Mouse (Mus musculus): ENCODE data around the gene Rbm38. TPM values are rescaled to one million over a fixed set of nuclear protein-coding genes. Genes with fewer than 3 reads are reported as not detected.

Gene Rbm38
- polyA plus RNA-seq, 1 experiment from 2014 or later, result 146 TPM

- no peaks in the 10 kb centered on the region for H3K27me3 ChIP-seq (ENCODE audit: control insufficient read depth, insufficient read depth, low read length)
- no peak overlapping the region for H3K9ac ChIP-seq (ENCODE audit: low read length)
Measured at GRCm38 (mm10) chr2:172979666-172980345, 40.5 kb upstream of the Rbm38 start.

DNA sequence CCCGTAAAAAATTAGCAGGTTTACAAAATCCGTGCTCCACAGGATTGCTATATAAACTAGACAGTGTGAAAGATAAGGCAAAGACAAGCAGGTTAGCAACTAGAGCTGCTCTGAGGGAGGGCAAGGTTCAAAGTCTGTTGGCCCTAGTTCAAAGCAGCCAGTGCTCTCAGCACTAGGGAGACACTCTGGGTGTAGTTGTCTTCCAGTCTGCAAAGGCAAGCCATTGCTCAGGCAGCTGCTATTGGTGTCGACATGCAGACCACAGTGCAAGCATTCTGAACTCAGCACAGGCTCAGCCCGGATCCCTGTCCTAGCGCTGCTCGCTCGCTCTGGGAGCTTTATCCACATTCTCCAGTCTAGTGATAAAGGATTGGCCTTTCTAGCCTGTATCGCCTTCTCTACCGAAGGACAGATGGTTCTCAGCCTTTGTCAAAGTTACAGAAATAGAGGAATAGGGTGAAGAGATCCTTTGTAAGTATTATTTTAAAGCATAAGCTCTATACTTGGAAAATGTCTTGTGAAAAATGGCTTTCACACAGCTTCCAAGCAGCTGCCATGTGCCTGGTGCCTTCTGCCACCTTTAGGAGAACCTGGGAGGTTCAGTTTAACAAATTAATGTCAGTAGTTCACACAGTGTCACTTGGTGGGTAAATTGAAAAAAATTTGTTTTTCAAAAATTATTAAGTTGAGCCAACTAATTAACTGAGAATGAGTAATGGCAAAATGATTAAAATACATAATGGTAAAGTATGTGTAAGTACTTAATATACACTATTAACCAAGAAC is 37.3 kb upstream of the Rbm38 start:
- no peaks in the 10 kb centered on the region for H3K36me3 ChIP-seq (ENCODE audit: control insufficient read depth, insufficient read depth)
- ATAC-seq (replicated peaks; ENCODE audit: extremely low read depth, insufficient read depth, low FRiP score), result peak; percentile 43; the same call in 1 of the 2 replicates
- no peak overlapping the region; the same call in 1 of the 2 replicates for H3K4me2 ChIP-seq (ENCODE audit: low read depth, low read length)
- H3K27ac ChIP-seq (ENCODE audit: low read length), result no peak overlapping the region
- H3K4me3 ChIP-seq (ENCODE audit: low read length), result no peak overlapping the region
- no peaks in the 10 kb centered on the region for H3K27me3 ChIP-seq (ENCODE audit: control insufficient read depth, insufficient read depth, low read length)
- H3K9ac ChIP-seq (ENCODE audit: low read length), result no peak overlapping the region
- peaks cover 4% of the 10 kb centered on the region for H3K4me1 ChIP-seq (ENCODE audit: control insufficient read depth, insufficient read depth, low read length)
- no peaks in the 10 kb centered on the region for H3K9me3 ChIP-seq (replicated peaks; ENCODE audit: control insufficient read depth, low read length)
- WGBS, result 28% methylated on average over 9 of the region's 9 CpGs

More at GRCm38 (mm10) chr2:172979666-172980345, 40.5 kb upstream of the Rbm38 start:
- H3K9me3 ChIP-seq (replicated peaks; ENCODE audit: control insufficient read depth, low read length), result no peaks in the 10 kb centered on the region
- H3K4me2 ChIP-seq (ENCODE audit: low read depth, low read length), result no peak overlapping the region
- ATAC-seq (replicated peaks; ENCODE audit: extremely low read depth, insufficient read depth, low FRiP score), result no peak
- peaks cover 18% of the 10 kb centered on the region for H3K4me1 ChIP-seq (ENCODE audit: control insufficient read depth, insufficient read depth, low read length)
- 90% methylated on average over 40 of the region's 43 CpGs for WGBS
- no peaks in the 10 kb centered on the region for H3K36me3 ChIP-seq (ENCODE audit: control insufficient read depth, insufficient read depth)
- H3K4me3 ChIP-seq (ENCODE audit: low read length), result no peak overlapping the region
- no peak overlapping the region for H3K27ac ChIP-seq (ENCODE audit: low read length)

GRCm38 (mm10) chr2:172990161-172990560 is 30.1 kb upstream of the Rbm38 start:
- Histone ChIP-seq H3K27me3 (ENCODE audit: control insufficient read depth, insufficient read depth, low read length) (no peaks in the 10 kb centered on the region), H3K4me3 (ENCODE audit: low read length) (no peak overlapping the region), H3K4me2 (ENCODE audit: low read depth, low read length) (no peak overlapping the region), H3K27ac (ENCODE audit: low read length) (no peak overlapping the region), H3K4me1 (ENCODE audit: control insufficient read depth, insufficient read depth, low read length) (no peaks in the 10 kb centered on the region), H3K9ac (ENCODE audit: low read length) (no peak overlapping the region), H3K36me3 (ENCODE audit: control insufficient read depth, insufficient read depth) (no peaks in the 10 kb centered on the region), H3K9me3 (replicated peaks; ENCODE audit: control insufficient read depth, low read length) (no peaks in the 10 kb centered on the region)
- WGBS, result 64% methylated on average over 6 of the region's 6 CpGs
- ATAC-seq (replicated peaks; ENCODE audit: extremely low read depth, insufficient read depth, low FRiP score), result no peak

GRCm38 (mm10) chr2:172996207-172996606 is 24.1 kb upstream of the Rbm38 start:
- Histone ChIP-seq H3K27ac (ENCODE audit: low read length) (no peak overlapping the region), H3K9ac (ENCODE audit: low read length) (no peak overlapping the region), H3K4me2 (ENCODE audit: low read depth, low read length) (no peak overlapping the region), H3K4me1 (ENCODE audit: control insufficient read depth, insufficient read depth, low read length) (peaks cover 6% of the 10 kb centered on the region), H3K4me3 (ENCODE audit: low read length) (no peak overlapping the region), H3K9me3 (replicated peaks; ENCODE audit: control insufficient read depth, low read length) (no peaks in the 10 kb centered on the region), H3K36me3 (ENCODE audit: control insufficient read depth, insufficient read depth) (no peaks in the 10 kb centered on the region), H3K27me3 (ENCODE audit: control insufficient read depth, insufficient read depth, low read length) (no peaks in the 10 kb centered on the region)
- 13% methylated on average over 4 of the region's 4 CpGs for WGBS
- no peak for ATAC-seq (replicated peaks; ENCODE audit: extremely low read depth, insufficient read depth, low FRiP score)

- 61% methylated on average over 11 of the region's 11 CpGs for WGBS
- no peak overlapping the region for H3K4me3 ChIP-seq (ENCODE audit: low read length)
- no peak overlapping the region for H3K4me2 ChIP-seq (ENCODE audit: low read depth, low read length)
- H3K9me3 ChIP-seq (replicated peaks; ENCODE audit: control insufficient read depth, low read length), result no peaks in the 10 kb centered on the region
- peaks cover 12% of the 10 kb centered on the region for H3K4me1 ChIP-seq (ENCODE audit: control insufficient read depth, insufficient read depth, low read length)
- no peaks in the 10 kb centered on the region for H3K27me3 ChIP-seq (ENCODE audit: control insufficient read depth, insufficient read depth, low read length)
- no peak overlapping the region for H3K27ac ChIP-seq (ENCODE audit: low read length)
- no peak overlapping the region for H3K9ac ChIP-seq (ENCODE audit: low read length)
- no peak for ATAC-seq (replicated peaks; ENCODE audit: extremely low read depth, insufficient read depth, low FRiP score)
- H3K36me3 ChIP-seq (ENCODE audit: control insufficient read depth, insufficient read depth), result no peaks in the 10 kb centered on the region
Measured at GRCm38 (mm10) chr2:172997748-172998147, 22.6 kb upstream of the Rbm38 start.

DNA sequence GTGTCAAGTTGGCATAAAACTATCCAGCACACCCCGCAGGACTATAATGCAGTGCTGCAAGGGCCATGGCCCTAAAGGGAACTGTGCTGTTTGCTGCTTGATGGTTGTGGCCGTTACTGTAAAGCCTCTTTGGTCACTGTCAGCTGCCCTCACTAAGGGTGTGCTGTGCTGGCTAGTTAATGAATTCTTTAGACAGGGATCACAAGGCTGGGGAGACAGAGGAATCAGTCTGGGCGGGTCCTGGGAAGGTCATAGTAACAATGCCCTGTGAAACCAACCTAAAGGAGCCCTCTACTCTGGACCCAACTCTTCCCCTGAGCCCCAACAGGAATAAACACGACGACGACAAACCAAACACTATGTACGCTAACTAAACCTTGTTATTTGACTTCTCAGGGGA is 21.8 kb upstream of the Rbm38 start:
- no peak for ATAC-seq (replicated peaks; ENCODE audit: extremely low read depth, insufficient read depth, low FRiP score)
- H3K9me3 ChIP-seq (replicated peaks; ENCODE audit: control insufficient read depth, low read length), result no peaks in the 10 kb centered on the region
- H3K9ac ChIP-seq (ENCODE audit: low read length), result no peak overlapping the region
- no peak overlapping the region for H3K27ac ChIP-seq (ENCODE audit: low read length)
- 70% methylated on average over 7 of the region's 7 CpGs for WGBS
- H3K27me3 ChIP-seq (ENCODE audit: control insufficient read depth, insufficient read depth, low read length), result no peaks in the 10 kb centered on the region
- peaks cover 12% of the 10 kb centered on the region for H3K4me1 ChIP-seq (ENCODE audit: control insufficient read depth, insufficient read depth, low read length)
- peaks cover 6% of the 10 kb centered on the region for H3K36me3 ChIP-seq (ENCODE audit: control insufficient read depth, insufficient read depth)
- H3K4me2 ChIP-seq (ENCODE audit: low read depth, low read length), result no peak overlapping the region
- no peak overlapping the region for H3K4me3 ChIP-seq (ENCODE audit: low read length)

GRCm38 (mm10) chr2:172999630-173000284 is 20.5 kb upstream of the Rbm38 start, which contains the start of gene Rae1:
Gene Rae1 (plus strand): TSS chr2:173000117.
- peak; percentile 94 for ATAC-seq (replicated peaks; ENCODE audit: extremely low read depth, insufficient read depth, low FRiP score)
- H3K4me1 ChIP-seq (ENCODE audit: control insufficient read depth, insufficient read depth, low read length), result peaks cover 12% of the 10 kb centered on the region
- H3K27me3 ChIP-seq (ENCODE audit: control insufficient read depth, insufficient read depth, low read length), result no peaks in the 10 kb centered on the region
- H3K9ac ChIP-seq (ENCODE audit: low read length), result peak within 1 kb of the TSS; percentile 93
- H3K4me3 ChIP-seq (ENCODE audit: low read length), result peak within 1 kb of the TSS; percentile 96
- peak within 1 kb of the TSS; percentile 88 for H3K4me2 ChIP-seq (ENCODE audit: low read depth, low read length)
- H3K36me3 ChIP-seq (ENCODE audit: control insufficient read depth, insufficient read depth), result peaks cover 17% of the 10 kb centered on the region
- H3K27ac ChIP-seq (ENCODE audit: low read length), result peak within 1 kb of the TSS; percentile 85
- under 1% methylated on average over 45 of the region's 45 CpGs for WGBS
- H3K9me3 ChIP-seq (replicated peaks; ENCODE audit: control insufficient read depth, low read length), result no peaks in the 10 kb centered on the region

- Histone ChIP-seq H3K9ac (ENCODE audit: low read length) (peak overlapping the region; percentile 93), H3K9me3 (replicated peaks; ENCODE audit: control insufficient read depth, low read length) (no peaks in the 10 kb centered on the region), H3K4me2 (ENCODE audit: low read depth, low read length) (peak overlapping the region; percentile 88), H3K36me3 (ENCODE audit: control insufficient read depth, insufficient read depth) (peaks cover 22% of the 10 kb centered on the region), H3K4me1 (ENCODE audit: control insufficient read depth, insufficient read depth, low read length) (peaks cover 12% of the 10 kb centered on the region), H3K27me3 (ENCODE audit: control insufficient read depth, insufficient read depth, low read length) (no peaks in the 10 kb centered on the region), H3K4me3 (ENCODE audit: low read length) (peak overlapping the region; percentile 96), H3K27ac (ENCODE audit: low read length) (peak overlapping the region; percentile 85)
- ATAC-seq (replicated peaks; ENCODE audit: extremely low read depth, insufficient read depth, low FRiP score), result peak; percentile 89
- WGBS, result 0% methylated on average over 33 of the region's 42 CpGs
Measured at GRCm38 (mm10) chr2:173000285-173000652, 20.0 kb upstream of the Rbm38 start.

- no peaks in the 10 kb centered on the region for H3K27me3 ChIP-seq (ENCODE audit: control insufficient read depth, insufficient read depth, low read length)
- peak overlapping the region; percentile 85 for H3K27ac ChIP-seq (ENCODE audit: low read length)
- peak overlapping the region; percentile 96 for H3K4me3 ChIP-seq (ENCODE audit: low read length)
- WGBS, result 15% methylated on average over 8 of the region's 8 CpGs
- no peaks in the 10 kb centered on the region for H3K9me3 ChIP-seq (replicated peaks; ENCODE audit: control insufficient read depth, low read length)
- H3K4me2 ChIP-seq (ENCODE audit: low read depth, low read length), result peak overlapping the region; percentile 88
- peaks cover 27% of the 10 kb centered on the region for H3K36me3 ChIP-seq (ENCODE audit: control insufficient read depth, insufficient read depth)
- peaks cover 12% of the 10 kb centered on the region for H3K4me1 ChIP-seq (ENCODE audit: control insufficient read depth, insufficient read depth, low read length)
- no peak for ATAC-seq (replicated peaks; ENCODE audit: extremely low read depth, insufficient read depth, low FRiP score)
- H3K9ac ChIP-seq (ENCODE audit: low read length), result peak overlapping the region; percentile 93
Measured at GRCm38 (mm10) chr2:173000921-173001320, 19.4 kb upstream of the Rbm38 start.
